Mouse (Mus musculus): ENCODE data around the gene Lpp.

The Lpp gene

DNA sequence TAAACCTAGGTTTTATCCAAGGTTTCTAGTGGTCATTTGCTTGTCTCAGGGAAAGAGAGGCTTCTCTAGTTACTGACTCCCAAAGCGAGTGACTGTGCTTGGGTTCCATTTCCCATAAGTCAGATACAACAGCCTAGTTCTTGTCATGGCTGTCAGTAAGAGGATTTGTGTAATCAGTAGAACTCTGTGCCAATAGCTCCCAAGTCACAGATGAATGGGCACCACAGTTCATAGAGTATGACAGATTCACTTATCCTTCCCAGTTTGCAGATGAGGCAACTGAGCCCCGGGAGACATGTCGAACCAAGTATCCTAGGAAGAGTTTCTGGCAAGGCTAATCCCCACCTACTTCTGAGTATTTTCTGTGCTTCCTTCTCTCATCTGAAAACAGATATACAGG lies 556.0 kb downstream of the Lpp start:
- no peak for DNase-seq

DNA sequence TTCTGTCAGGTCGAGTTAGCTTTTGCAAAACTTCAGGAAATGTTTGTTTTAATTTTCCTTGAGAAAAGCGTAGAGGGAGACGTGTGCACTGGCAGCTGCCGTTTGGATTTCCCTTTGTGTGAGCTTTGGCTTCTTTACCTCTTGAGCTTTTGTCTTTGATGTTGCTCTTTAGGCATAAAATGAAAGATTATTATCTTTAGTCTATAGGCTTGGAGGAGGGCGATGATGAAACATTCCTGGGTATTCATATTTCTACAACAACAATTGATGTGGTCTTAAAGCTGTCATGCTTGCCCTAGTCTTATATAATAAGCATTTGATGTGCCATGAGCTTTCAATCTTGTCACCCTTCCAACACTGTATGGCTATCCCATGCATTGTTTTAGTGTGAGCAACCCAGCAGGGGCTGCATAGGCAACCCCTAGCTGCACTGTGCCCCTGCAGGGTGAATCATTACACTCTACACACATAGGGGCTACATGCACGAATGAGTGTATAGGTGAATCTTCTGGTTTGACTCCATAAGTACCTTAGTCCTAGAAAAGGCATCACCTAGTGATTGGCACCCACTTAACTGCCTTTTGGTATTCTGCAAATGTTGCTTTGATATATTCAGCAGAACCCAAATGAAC lies 556.9 kb downstream of the Lpp start:
- no peak for DNase-seq

DNA sequence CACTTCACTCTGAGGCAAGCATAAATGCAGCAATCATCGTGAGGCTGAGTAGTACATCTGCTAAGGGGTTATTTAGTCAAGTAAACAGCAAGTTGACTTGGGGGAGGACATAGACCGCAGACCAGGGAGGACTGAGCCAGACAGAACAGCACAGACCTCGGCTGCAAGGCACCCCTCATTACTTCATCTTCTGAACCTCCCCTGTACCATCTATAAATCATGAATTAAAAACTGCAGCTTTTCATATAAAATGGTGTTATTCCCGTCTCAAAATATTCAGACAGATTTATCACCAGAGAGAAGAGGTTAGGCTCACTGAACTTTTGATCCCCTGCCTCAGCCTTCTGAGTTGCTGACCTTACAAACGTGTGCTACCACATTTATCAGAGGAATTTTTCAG lies 558.6 kb downstream of the Lpp start:
- DNase-seq: no peak

DNA sequence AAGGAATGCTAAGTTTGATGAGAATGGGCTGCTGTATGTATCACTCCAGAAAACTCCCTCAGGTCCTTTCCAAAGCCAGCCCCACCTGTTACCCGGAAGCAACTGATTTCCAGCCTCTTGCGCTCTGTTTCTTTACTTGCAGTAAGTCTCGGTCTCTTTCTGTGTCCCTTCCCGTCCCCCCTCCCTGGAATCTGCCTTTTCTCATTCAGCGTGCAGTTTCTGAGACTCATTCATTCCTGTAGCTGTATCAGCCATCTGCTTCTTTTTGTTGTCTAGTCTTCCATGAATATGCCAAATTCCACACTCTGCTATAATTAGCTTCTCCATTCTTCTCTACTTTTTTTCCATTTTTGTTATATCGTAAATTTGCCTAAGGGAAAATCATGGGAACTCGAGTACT lies 561.7 kb downstream of the Lpp start:
- no peak for DNase-seq

DNA sequence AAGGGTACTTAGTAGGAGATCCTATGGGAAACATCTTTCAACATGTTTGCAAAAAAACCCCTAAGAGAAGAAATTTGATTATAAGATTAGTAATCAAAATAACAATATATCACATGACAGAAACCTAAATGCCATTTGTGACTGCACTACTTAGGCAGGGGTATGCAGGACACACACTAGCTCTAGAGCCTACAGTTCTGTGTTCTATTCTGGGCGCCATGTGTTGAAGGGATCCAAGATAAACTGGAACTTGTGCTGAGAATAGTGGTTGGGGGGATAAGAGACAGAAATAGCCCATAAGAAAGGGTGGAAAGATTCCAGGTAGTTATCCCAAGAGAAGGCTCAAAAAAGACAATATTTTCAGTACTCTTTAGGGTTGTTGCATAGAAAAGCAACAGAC lies 565.4 kb downstream of the Lpp start:
- DNase-seq: no peak

DNA sequence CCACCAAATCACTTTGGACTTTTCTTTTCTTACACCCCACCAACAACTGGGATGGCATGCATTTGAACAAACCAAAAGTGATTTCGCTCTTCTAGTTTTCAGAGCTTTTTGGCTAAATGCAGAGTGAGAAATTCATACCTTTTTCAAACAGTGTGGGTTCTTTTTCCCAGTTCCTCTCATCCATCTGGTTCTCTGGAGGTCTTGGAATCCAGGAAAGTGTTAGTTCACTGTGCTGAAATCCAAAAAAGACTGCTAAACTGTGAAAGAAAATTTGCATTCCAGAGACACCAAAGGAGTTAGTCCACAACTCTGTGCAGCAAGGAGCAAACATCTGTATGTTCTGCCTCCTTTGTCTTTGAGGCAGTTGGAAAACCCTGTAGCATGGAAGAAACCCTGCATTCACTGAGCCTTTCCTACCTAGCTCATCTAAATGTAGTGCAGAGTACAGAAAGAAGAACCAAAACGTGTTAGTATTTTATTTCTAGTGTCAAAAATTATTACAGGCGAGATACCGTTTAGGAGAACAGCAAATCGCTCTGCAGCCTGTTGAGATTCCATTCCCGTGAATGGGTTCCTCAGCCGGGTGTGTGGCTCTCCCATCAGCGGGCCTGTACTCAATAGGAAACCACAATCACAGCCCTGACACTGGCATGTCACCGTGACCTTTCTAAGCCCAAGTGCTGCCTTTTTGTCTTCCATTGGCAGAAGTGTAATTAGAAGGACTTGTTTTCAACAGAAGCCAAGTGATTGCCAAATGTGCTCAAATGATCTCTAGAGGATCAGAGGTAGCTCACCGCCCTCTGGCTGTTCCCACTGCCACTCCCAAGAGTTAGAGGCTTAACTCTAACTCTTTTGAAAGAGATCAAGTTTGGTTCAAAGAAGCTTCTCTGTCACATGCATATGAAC lies 567.8 kb downstream of the Lpp start:
- no peak for DNase-seq

DNA sequence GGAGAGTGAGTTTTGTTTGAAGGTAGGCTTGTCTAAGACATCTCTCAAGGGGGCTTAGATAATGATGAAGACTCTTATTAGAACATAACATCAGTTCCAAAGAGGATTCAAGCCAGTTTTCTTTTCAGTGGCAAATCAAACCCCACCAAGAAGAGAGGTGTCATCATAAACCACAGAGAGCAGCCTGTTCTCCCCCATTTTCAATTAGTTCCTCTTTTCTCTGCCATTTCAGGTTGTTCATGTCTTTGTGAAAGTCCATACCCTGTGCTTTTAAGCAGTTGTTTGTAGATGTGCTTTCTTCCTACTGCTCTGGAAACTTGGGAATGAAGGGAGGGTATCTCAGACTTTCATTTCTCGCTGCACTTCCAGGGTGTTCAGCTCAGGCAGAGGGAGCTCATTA lies 571.0 kb downstream of the Lpp start:
- no peak for DNase-seq

DNA sequence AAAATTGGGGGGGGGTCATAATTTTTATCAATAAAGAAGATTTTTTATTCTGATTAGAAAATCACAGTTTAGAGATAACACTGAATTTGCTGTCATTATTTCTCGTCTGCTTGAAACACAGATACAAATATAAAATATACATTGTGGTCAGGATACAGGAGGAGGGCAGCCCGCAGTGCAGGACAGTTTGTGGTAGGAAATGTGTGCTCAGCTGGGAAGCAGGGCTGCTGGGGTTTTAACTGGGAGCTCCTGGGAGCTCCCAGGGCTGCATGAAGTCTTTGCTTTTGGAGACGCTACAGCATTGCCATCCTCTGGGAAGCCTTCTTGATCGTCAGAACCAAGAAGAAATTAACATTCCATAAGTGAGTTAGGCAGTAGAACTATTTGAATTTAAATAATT lies 571.8 kb downstream of the Lpp start:
- no peak for DNase-seq

DNA sequence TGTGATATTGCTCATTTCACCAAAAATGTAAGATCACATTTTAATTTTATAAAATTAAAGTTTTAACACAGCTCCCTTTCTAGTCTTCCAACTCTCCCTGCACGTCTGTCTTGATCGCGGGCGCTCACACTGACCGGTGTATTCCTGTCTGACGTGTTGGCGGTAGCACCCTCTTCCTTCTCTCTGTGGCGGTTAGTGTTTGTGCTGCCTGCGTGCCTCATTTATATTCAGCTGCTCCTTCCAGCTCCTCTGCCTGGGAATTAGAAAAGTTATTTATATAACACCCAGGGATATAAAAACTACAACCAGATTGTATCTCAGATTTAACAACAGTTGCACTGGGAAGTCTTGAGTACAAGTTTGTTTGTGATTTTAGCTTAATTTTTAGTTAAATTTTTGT lies 573.2 kb downstream of the Lpp start:
- DNase-seq: no peak

DNA sequence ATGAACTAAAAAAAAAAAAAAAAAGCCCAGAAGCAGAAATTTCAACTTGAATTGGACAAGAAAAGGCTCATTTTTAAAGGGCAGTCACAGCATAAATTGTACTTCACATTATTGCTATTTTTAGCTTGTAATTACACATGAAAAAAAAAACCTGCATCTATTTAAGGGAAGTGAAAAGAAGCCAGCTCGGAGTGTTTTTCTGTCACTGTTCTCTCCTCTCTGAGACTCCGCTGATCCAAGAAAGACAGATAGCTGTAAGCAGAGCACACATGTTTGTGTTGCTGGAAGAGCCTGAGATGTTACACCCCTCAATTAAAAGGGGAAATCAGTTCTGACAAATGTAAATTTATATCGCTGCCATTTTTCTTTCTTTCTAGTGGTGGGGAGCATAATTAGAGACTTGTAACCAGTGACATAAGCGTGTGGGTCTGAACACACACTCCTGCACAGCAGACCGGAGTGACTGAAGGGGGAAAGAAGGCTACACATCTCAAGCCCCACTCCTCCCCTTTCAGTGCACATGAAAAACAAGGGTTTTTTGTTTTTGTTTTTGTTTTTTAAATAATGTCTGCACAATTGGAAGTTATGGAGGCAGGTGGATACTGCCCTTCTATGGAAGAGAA lies 579.8 kb downstream of the Lpp start:
- DNase-seq: no peak

DNA sequence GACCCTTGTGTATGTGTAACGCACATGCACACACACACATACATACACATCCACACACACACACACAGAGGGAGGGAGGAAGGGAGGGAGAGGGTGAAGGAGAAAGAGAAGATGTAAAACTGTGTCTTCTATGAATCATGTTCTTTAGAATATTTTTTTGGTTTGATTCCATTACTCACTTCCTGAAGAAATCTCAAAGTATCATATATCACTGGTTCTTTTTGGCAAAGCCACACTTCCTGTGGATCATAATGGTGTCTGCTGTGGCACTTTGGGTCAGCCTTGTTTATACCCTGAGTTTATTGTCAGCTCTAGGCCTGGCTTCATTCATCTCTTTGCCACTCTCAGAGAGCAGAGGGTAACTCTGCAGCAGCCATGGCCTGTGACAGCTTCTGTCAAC lies 584.5 kb downstream of the Lpp start:
- DNase-seq: no peak

DNA sequence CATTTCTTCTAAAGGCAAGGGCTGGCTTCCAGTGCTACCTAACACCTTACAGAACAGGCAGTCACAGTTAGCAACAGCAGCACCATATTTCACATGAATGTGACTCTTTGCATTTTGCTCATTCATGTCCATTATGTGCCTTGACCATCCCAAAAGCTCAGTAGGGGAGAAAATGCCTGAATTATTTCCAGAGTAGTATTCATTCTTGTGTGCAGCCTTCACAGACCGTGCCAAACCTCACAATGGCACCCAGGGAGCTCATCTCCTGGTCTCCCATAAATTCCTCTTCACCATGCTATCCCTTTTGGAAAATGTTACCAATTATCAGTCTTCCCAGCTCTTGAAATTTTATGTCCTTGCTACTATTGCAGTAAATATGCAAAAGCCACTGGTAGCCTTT lies 584.9 kb downstream of the Lpp start:
- DNase-seq: no peak

DNA sequence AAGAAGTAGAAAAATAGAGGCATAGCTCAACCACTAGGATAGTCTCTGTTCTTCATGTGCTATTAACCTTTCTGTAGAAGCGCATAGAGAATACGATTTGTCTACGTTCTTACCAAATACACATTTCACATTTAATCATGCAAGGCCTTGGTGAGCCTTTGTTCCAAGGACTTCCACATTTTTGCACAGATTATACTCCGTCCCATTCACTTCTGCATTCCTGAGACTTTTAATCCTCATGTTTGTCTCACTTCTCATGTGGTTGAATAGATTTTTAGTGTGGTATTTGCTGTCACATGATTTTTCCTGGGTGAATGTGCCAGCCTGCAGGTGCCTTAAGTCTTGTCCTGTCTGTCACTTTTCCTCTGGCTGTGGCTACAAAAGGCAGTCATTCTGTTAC lies 586.1 kb downstream of the Lpp start:
- DNase-seq: no peak

DNA sequence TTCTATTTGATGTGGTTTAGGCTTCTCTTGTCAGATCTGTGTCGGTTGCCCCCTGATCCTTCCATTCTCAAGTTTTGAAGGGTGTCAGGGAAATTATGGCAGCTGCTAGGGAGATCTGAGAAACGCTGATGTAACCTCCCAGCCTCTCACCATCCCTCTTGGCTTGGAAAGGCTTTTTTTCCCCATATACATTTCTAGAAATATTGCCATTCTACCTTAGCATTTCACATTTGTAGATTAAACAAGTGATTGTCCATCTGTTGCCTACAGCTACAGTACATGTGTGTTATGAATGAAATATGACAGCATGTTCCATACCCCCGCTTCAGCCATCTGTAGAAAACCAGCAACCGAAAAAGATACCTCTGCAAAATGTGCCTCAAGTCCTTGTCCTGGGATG lies 589.5 kb downstream of the Lpp start:
- no peak for DNase-seq

DNA sequence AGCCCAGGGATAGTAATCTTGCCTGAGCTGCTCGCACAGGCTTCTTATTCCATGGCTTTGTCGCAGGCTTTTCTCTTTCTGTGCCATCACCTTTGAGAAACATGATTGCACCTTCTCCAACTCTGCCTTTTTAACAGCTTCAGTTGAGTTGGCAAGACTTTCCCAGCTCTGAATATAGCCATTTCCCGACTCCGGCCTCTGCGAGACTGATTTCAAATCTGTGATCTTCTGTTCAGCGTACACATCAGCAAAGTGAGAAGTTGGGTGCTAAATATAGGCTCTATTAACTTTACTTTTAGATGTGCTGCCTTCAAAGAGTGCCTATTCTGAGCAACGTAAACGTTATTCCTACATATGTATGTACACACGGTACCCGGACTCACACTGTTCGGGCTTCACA lies 597.0 kb downstream of the Lpp start:
- DNase-seq: no peak

DNA sequence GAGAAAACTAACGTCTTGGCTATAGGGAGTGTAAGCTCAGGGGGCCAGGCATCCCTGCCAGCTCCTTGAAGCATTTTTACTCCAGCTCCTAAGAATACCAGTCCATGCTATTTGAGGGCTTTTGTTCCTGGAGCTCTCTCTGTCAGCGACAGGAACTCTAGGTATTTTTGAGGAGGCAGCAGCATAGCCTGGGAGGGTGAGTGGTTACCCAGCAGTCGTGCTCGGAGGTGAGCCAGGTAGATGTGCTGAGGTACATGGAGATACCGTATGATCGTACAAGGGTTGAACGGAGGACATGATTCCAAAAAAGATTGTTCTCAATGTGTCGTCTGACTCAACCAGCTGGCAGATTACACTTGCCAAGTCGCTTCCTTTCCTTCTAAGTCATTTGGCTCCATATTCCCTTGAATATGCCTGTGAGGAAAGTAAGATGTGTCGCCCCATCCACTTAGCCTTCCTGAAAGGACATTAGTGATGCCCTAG lies 597.8 kb downstream of the Lpp start:
- DNase-seq: no peak

DNA sequence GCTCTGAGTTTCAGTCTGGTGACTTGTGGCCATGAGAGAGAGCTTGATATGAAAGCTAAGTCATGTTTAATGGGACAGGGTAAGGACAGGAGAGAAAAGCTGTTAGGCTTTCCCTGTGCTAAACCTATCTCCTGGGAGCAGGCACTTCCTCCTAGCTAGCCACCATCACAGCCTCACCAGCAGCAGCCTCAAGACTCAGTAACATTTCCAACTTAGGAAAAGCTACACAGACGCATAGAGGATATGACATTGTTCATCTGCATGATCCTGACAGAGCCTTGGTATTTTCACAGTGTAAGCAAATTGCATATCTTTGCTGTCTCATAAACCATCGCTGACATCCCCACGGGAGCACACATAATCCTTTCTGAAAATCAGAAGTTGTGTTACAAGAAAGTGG lies 598.7 kb downstream of the Lpp start:
- DNase-seq: no peak

DNA sequence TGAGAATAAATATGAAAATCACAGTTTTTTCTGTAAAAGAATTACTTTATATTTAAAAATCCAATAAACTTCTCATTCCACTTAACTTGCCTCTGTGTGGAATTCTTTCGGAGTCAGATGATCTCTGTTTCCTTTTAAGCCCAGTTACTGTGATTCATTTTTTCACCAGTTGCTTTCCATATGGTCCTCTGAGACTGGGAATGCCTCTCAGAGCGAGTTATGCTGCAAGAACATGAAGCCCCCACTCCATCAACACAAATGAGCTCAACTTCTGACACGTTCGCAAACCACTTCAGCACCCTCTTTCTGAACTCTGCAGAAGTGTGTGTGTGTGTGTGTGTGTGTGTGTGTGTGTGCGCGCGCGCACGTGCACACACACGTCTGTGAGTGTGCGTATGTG lies 599.2 kb downstream of the Lpp start:
- DNase-seq: no peak

DNA sequence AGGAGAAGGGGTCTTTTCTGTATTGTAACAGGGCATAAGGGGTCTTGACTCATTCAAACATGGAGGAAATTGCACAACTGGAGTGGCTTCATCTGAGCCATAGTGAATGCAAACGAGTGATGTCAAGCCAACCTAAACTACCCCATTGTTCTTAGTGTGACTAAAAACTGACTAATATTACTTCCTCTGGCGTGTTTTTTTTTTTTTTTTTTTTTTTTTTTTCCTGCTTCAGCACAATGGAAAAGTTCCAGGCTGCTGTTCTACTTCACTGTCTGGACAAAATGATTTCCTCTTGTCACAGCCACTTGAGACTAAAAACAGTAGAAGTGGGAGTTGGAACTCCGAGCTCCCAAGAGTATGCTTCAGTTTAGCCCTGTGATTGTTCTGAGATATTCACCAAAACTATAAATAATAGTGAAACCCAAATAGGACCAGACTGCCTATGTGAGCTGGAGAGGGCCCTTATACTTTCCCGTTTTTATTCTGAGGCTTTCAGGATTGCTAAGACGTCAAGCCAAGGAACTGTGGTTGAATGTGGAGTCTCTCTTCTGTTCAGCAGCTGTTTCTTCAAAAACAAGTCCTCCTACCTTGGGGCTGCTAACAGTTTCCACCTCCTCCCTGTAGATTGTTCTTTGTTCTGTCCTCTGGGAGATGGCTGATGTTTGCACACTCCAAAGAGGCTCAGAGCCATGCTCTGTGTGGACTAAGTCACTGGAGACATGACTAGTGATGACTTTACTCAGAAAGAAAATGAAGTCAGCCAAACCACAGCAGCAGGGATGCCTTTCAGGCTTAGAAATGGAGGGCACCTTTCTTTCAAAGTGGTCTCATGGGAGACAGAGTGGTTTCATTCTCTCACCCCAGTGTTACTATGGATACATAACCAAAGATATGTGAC lies 617.9 kb downstream of the Lpp start:
- DNase-seq: no peak

DNA sequence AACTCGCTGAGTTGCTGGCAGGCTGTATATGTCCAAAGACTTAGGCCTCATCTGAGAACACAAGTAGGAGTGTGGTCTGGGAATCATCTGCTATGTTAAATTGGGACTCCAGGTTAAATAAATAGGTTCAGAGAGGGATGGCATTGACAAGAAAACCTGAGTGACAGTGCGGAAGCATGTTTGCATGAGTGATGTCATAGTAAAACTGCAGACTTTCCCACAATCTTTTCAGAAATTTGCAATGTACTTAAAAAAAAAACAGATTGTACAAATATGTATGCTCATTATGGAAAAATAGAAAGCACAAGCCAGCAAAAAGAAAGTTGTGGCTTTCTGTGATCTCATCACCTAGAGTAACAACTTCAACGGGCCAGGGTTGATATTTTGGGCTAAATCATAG lies 619.6 kb downstream of the Lpp start:
- DNase-seq: no peak

DNA sequence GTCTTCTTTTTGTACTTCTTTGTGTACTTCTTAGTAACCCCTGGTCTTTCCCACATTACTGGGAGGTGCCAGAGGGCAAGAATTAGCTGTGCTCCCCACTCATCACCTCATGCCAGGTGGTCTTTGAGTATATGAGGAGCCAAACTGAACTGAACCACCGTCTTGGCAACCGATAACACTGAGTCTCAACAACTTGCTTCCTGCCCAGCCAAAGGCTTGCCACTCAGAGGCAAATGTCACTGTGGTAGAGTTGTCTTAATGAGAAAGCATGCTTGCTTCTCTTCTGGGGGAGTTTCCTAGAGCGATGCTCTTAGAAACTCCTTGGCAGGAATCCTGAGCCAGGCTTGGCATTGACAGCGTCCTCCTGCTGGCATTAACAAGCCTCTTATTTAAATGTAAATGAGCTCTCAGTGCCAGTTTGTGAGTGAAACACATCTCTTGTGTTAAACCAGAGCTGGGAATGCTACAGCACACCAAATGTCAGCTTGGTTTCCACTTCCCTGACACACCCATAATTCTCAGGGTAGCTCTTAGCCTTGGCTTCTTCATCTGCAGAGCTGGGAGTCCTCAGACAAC lies 623.0 kb downstream of the Lpp start:
- DNase-seq: no peak

DNA sequence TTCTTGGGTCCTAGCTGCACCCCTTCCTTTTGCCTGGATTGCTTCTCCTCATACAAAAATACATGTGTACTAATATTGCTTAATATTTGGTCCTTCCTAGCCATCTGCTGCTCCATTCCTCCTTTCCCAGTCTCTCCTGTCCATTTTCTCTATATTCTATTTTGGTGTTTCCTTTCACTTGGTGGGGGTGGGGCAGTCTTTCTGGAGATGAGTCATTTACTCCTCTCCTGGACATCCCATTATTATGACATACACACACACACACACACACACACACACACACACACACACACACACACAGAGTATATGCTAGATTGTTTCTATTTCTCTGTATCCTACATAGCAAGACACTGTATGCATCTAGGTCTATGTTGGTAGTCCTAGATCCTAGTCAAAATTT lies 623.7 kb downstream of the Lpp start:
- no peak for DNase-seq

Measured in embryo, embryonic 11 days (tissue).